Mouse (Mus musculus): ENCODE measurements around the gene Zfp574.

Gene Zfp574

GRCm38 (mm10) chr7:25112178-25112955, 40.0 kb downstream of the Zfp574 start:
- DNase-seq (ENCODE audit: low read depth, low spot score): no peak

GRCm38 (mm10) chr7:25112956-25113603, 40.7 kb downstream of the Zfp574 start:
- DNase-seq (ENCODE audit: low read depth, low spot score): no peak

- DNase-seq (ENCODE audit: low read depth, low spot score): no peak
Measured at GRCm38 (mm10) chr7:25120061-25120834, 47.9 kb downstream of the Zfp574 start.

GRCm38 (mm10) chr7:25121240-25121786, 48.9 kb downstream of the Zfp574 start:
- DNase-seq (ENCODE audit: low read depth, low spot score): no peak

- DNase-seq (ENCODE audit: low read depth, low spot score): no peak
Measured at GRCm38 (mm10) chr7:25125716-25126281, 53.4 kb downstream of the Zfp574 start.

- no peak for DNase-seq (ENCODE audit: low read depth, low spot score)
Measured at GRCm38 (mm10) chr7:25127971-25128370, 55.6 kb downstream of the Zfp574 start.

GRCm38 (mm10) chr7:25129390-25129979, 57.1 kb downstream of the Zfp574 start:
- DNase-seq (ENCODE audit: low read depth, low spot score): no peak

GRCm38 (mm10) chr7:25130565-25130964, 58.2 kb downstream of the Zfp574 start:
- no peak for DNase-seq (ENCODE audit: low read depth, low spot score)

GRCm38 (mm10) chr7:25131247-25131646, 58.9 kb downstream of the Zfp574 start:
- no peak for DNase-seq (ENCODE audit: low read depth, low spot score)

- DNase-seq (ENCODE audit: low read depth, low spot score): no peak
Measured at GRCm38 (mm10) chr7:25132318-25132960, 60.1 kb downstream of the Zfp574 start.

Data from retina, postnatal 7 days (tissue).